Mouse (Mus musculus) kidney, adult 2 months (tissue): ENCODE measurements at regions not wholly inside any gene's neighbourhood (a gene's known extent, or its start where the extent isn't known, plus 50 kb on each side); places are given as distances from the start of the nearest gene placed in this dataset.

ENCODE experiments used
- DNase-seq: peaks from one replicate; pipeline ENCODE4 v3.0.0; 2021
- H3K27ac ChIP-seq: fragments of 200-500 bp; 2 replicates; pipeline ENCODE4 v1.5.1; 2012; ENCODE audit warnings: low read depth, low read length, control low read depth, inconsistent platforms; ENCODE audit not compliant: insufficient read depth
- H3K27me3 ChIP-seq: fragments of 200-500 bp; replicated peaks from 2 replicates; pipeline ENCODE4 v1.6.1; 2012; ENCODE audit warnings: mild to moderate bottlenecking, moderate library complexity, low read length, inconsistent platforms; ENCODE audit not compliant: control insufficient read depth, insufficient read depth
- H3K36me3 ChIP-seq: fragments of 200-500 bp; 2 replicates; pipeline ENCODE4 v1.6.1; 2012; ENCODE audit warnings: mild to moderate bottlenecking, moderate library complexity, low read length, inconsistent platforms; ENCODE audit not compliant: control insufficient read depth, insufficient read depth
- H3K4me1 ChIP-seq: fragments of 200-500 bp; 2 replicates; pipeline ENCODE4 v1.6.1; 2011; ENCODE audit warnings: low read length; ENCODE audit not compliant: control insufficient read depth, insufficient read depth
- H3K4me3 ChIP-seq: fragments of 200-500 bp; 2 replicates; pipeline ENCODE4 v1.5.1; 2011; ENCODE audit warnings: mild to moderate bottlenecking, low read depth, low read length, control low read depth; ENCODE audit not compliant: insufficient read depth
- CTCF ChIP-seq: fragments of 200-500 bp; conservative IDR thresholded peaks from 2 replicates; pipeline ENCODE4 v1.5.1; 2011; ENCODE audit warnings: low read depth, mild to moderate bottlenecking, control low read depth, low read length, moderate library complexity, mixed read lengths; ENCODE audit not compliant: insufficient read depth, insufficient read length
- POLR2A ChIP-seq: fragments of 200-500 bp; IDR thresholded peaks from one replicate; pipeline ENCODE4 v1.6.1; 2011; ENCODE audit warnings: low read depth, low read length, control low read depth
- WGBS: fragments of 180-500 bp; shearing (Covaris S2); methylation state at CpG from one replicate; pipeline ENCODE4 v1.1.7; 2018; 5-methylcytosine and 5-hydroxymethylcytosine counted together

GRCm38 (mm10) chr3:139860831-139861371, 655.4 kb downstream of the Stpg2 start:
- Histone ChIP-seq H3K4me3 (no peak overlapping the region), H3K4me1 (no peaks in the 10 kb centered on the region), H3K27me3 (no peaks in the 10 kb centered on the region), H3K27ac (no peak overlapping the region), H3K36me3 (no peaks in the 10 kb centered on the region)
- no peak for DNase-seq
- WGBS, result 25% methylated on average over 9 of the region's 9 CpGs
- TF ChIP-seq POLR2A, result no peak
- TF ChIP-seq CTCF, result no peak

DNA sequence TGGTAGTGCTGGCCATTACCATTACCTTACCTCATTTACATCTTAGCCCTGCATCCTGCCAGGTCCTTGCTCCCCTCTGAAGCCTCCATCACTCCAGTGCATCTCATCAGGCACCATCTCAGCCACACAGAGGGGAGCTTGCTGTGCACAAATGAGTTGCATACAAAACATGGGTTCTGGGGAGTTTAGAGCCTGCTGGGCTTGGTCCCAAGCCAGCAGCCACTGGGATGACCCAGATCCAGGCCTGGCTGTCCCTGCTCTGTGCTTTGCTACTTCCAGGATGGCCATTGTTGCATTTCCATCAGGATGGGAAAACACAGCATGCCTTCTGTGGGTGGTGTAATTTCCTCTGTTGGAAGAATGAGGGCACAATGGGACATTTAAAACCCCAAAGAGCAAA, 660.8 kb downstream of the Stpg2 start:
- H3K27me3 ChIP-seq, result no peaks in the 10 kb centered on the region
- H3K4me3 ChIP-seq, result no peak overlapping the region
- H3K27ac ChIP-seq, result no peak overlapping the region
- DNase-seq, result no peak
- H3K36me3 ChIP-seq, result no peaks in the 10 kb centered on the region
- no peaks in the 10 kb centered on the region for H3K4me1 ChIP-seq
- TF ChIP-seq POLR2A (no peak), CTCF (no peak)

DNA sequence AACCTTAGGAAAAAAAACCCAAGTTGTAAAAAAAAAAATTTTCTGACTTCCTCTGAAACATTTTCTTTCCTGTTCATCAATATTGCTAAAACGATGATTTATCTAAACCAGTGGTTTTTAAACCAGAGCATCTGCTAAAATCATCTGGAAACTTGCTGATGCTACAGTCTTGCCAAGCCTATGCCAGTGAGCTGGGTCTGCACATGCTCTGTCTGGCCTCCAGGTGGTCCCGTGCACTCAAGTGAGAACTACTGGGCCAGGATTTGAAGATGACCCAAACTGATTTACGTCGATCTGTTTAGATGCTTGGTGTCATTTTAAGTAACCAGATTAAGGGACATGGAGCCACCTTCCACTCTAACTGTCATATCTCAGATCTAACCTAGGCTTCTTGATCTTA, 661.5 kb downstream of the Stpg2 start:
- H3K4me3 ChIP-seq, result no peak overlapping the region
- DNase-seq, result no peak
- H3K27me3 ChIP-seq, result no peaks in the 10 kb centered on the region
- no peak overlapping the region for H3K27ac ChIP-seq
- no peaks in the 10 kb centered on the region for H3K4me1 ChIP-seq
- no peaks in the 10 kb centered on the region for H3K36me3 ChIP-seq
- TF ChIP-seq CTCF (no peak), POLR2A (no peak)
- WGBS, result 78% methylated on average over 4 of the region's 4 CpGs

- no peak for DNase-seq
- no peak for TF ChIP-seq POLR2A
- TF ChIP-seq CTCF, result no peak
- Histone ChIP-seq H3K4me1 (no peaks in the 10 kb centered on the region), H3K27ac (no peak overlapping the region), H3K36me3 (no peaks in the 10 kb centered on the region), H3K4me3 (no peak overlapping the region), H3K27me3 (no peaks in the 10 kb centered on the region)
- WGBS, result 84% methylated on average over 3 of the region's 3 CpGs
Measured at GRCm38 (mm10) chr3:139867499-139867898, 662.0 kb downstream of the Stpg2 start.

- Histone ChIP-seq H3K4me3 (no peak overlapping the region), H3K36me3 (no peaks in the 10 kb centered on the region), H3K27ac (no peak overlapping the region), H3K27me3 (no peaks in the 10 kb centered on the region), H3K4me1 (no peaks in the 10 kb centered on the region)
- TF ChIP-seq POLR2A (no peak), CTCF (no peak)
- 84% methylated on average over 3 of the region's 3 CpGs for WGBS
- DNase-seq, result no peak
Measured at GRCm38 (mm10) chr3:139869779-139870178, 664.3 kb downstream of the Stpg2 start.

GRCm38 (mm10) chr3:139885942-139886860, 680.7 kb downstream of the Stpg2 start:
- Histone ChIP-seq H3K27ac (no peak overlapping the region), H3K36me3 (no peaks in the 10 kb centered on the region), H3K27me3 (no peaks in the 10 kb centered on the region), H3K4me1 (no peaks in the 10 kb centered on the region), H3K4me3 (no peak overlapping the region)
- 75% methylated on average over 14 of the region's 14 CpGs for WGBS
- no peak for TF ChIP-seq CTCF
- TF ChIP-seq POLR2A, result no peak
- DNase-seq, result no peak

GRCm38 (mm10) chr3:139887265-139887664, 681.8 kb downstream of the Stpg2 start:
- H3K27me3 ChIP-seq, result no peaks in the 10 kb centered on the region
- 77% methylated on average over 5 of the region's 5 CpGs for WGBS

More at GRCm38 (mm10) chr3:139887265-139887664, 681.8 kb downstream of the Stpg2 start:
- Histone ChIP-seq H3K4me3 (no peak overlapping the region), H3K4me1 (no peaks in the 10 kb centered on the region), H3K36me3 (no peaks in the 10 kb centered on the region), H3K27ac (no peak overlapping the region)
- no peak for DNase-seq
- TF ChIP-seq POLR2A (no peak), CTCF (no peak)
